Mouse (Mus musculus) megakaryocyte, adult 5-6 weeks (primary cell): Measurements from ENCODE around the gene Opcml. TPM values are rescaled to one million over a fixed set of nuclear protein-coding genes. Genes with fewer than 3 reads are reported as not detected.

Source experiments
- ATAC-seq: 2 replicates; pipeline ENCODE4 v1.8.0; 2016; ENCODE audit warnings: mild to moderate bottlenecking, inconsistent platforms; ENCODE audit not compliant: poor library complexity, severe bottlenecking
- total RNA-seq, 2 experiments: library from RNA; stranded (forward) in 1 of 2; stranded (reverse) in 1 of 2; fragments of 153-499, 151-499 nt in 1 of 2; fragments of 221-1000, 200-1000 nt in 1 of 2; gene quantifications; 2 replicates each; pipeline versions ENCODE4 v1.2.3 to v1.2.4; 2015 to 2017

The Opcml gene
- total RNA-seq, 2 experiments from 2014 or later: not detected

DNA sequence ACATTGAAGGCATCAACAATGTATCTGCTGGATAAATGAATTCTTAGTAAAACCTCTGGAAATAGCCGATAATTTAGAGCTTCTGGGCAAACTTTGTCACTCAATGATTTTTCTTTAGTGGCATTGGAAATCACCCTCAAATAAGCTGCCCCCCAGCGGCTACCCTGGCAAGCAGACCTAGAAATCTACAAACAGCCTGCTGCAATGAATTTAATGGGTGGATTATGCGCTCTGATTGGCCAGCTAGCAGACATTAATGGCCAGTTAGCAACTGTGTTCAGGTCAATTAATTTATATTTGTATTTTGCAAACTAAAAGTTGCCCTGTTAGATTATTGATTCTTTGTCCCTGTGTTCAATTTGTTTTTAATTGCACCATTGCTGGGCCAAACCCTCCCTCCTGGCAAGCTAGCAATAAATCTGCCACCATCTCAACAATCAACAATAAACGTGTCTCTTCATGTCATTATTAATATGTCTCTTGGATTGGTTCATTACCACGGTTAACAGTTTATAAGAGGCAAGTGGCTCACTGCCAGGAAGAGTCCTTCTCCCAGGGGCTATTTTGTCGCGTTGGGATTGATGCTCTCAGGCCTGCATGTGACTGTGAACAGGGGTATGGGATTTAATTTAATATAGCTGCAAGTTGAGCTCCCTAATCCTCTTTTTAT, 896.5 kb downstream of the Opcml start:
- no peak for ATAC-seq

DNA sequence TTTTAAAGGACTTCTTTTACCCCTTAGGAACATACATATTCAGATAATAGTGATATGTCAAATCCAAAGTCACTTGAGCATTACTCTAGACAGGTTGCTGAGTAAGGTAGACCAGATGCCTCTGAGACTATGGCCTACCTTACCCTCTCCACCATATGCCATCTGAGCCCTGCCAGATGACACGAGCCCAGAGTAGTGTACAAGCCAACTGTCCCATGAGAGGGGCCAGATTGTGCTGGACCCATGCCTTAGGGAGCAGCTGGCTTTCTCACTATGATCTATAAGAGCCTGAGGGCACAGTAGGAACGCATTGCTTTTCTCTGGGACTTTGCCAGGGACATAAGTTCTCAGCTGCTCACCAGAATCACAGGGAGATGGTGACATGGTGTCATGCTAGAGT, 899.6 kb downstream of the Opcml start:
- no peak for ATAC-seq

DNA sequence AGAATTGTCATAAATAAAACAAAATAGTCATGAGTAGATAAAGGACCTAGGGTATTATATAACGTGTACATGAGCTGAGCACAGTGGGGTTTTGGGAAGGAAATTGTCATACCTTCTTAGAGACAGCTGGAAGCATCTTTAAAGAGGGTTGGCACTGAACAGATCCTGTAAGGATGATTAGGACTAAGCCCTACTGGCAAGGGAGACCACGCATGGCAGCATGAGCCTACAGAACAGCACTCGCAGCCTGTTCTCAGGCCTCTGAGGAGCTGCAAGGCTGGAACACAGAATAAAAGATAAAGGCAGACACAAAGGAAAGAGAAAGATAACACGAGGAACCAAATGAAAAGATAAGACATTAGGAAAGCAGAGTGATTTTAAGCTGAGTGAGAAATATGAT, 915.2 kb downstream of the Opcml start:
- no peak for ATAC-seq

DNA sequence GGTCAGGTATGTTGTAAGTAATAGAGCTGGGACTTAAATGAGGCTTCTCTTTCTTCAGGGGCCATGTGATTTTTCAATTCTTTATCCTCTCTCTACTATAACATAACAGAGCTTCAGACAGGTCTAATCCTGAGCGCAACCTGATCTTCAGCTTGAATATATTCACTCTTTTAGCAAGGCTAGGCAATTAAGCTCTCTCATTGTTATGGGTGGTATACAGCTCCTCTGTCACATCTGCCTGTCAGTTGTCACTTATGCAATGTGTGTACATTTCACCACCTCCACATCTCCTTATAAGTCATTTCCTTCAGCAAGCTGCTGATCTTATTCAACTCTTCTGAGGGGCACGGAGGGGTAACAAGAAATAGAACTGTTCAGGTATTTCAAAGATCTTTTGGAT, 924.0 kb downstream of the Opcml start:
- no peak for ATAC-seq

DNA sequence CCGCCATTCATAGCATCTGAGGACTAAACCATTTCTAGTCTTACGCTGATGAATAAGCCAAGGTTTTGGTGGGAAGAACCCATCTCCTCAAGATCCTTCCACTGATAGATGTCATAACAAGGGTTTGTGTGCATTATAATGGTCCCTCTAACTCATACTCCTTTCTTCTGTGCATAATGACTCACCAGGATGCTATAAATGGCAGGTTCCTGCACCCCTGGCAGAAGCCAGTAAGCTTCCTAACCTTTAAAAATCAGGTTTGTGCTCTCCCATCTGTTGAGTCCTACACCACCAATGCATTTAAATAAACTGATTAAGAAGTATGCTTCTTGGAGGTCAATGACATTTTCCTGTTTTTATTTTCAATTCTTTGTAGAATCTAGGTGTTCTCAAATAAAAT, 929.6 kb downstream of the Opcml start:
- ATAC-seq: no peak

DNA sequence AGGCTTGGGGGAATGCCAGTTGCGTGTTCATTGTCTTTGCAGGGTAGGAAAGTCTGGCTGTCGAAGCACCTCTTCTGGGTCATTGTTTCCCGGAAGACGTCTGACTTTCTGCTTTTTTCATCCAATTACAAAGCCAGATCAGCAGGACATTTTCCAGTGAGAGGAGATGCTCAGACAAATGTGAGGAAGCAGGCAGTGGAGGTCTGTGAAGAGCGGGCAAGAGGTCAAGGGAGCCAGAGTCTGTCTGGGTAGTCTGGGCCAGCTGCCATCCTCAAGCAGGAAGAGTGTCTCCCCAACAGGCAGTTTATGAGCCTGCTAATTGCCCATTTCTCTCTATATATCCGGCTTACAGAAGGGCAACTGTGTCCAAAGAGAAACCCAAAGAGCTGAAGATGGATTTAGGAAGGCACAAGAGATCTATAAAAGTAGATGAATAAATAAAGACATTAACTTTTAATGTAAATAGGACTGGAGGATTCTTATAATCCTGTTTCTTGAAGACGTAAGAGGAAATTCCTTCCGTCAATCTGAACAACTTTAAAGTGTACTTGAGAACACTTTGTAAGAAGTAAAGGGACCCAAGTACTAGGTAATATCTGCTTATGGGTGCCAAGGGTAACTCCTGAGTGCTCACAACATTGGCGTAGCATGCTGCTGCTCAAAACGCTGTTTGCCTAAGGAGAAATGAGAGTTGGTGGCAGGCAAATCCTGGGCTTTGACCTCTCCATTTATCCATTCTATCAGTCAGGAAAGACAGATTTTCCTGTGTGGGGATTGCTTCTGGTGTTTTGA, 941.4 kb downstream of the Opcml start:
- no peak for ATAC-seq

DNA sequence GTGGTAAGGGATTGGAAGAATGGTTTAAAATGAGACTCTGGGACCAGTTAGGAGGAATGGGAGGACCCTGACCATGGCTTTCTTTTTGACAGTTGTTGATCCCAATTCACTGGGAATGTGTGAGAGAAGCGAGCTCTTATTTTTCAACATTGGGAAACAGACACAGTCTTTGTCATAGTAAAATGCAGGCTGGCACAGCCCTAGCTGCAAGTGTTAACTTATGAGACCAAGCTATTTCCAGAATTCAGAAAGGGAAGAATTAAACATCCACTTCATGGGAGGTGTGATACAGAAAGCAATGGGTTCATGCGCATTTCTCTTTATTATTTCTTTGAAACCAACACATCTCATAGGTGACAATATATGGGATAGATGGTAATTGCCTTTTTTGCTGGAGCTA, 947.4 kb downstream of the Opcml start:
- ATAC-seq: no peak

DNA sequence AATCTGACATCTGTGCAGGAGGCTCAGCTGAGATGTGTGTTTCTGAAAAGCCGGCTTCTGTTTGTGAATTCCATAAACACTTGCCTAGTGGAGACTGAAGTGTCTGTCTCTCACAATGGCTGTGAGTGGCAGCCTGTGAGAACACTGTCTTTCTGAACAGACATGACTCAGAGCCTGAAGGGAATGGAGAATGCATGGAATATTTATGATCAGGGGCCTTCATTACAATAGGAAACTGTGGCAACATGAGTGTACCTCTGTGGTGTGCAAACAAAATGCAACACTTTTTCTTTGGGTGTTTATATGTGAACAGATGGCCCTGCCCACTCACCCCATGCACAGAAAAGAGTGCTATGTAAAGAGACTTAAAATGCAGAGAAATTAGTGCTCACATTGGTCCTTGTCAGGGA, 947.9 kb downstream of the Opcml start:
- no peak for ATAC-seq

DNA sequence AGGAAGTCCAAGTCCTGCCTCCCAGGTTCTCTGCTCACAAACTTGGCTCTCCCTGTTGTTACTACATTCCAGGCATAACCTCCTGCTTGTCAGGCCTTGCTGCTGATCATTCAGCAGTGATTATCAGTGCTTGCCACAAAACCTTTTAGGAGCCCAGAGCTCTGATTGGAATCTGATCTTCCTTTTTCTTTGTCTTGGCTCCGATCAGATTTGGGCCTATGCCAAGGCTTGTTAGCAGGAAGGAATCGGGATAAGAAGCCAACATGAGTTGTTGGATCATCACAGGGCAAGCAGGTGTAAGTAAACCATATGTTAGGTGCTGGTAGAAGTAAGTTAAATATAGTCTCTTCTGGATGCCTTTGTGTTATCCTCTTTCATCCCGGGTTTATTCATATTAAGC, 954.2 kb downstream of the Opcml start:
- ATAC-seq: no peak

DNA sequence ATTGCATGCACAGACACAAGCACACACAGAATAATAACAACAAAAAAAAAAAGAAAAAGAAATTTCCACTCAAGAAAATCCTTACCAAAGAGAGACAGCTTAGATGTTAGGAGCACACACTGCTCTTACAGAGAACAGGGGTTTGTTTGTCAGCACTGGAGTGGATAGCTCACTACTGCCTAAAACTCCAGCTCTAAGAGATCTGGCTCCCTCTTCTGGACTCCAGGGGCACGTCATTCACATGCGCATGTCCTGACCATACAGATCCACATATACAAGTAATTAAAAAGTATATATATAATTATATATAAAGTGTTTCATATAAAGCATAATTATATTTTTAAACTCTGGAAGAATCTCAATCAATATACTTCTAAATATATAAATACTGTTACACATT, 958.3 kb downstream of the Opcml start:
- no peak for ATAC-seq

DNA sequence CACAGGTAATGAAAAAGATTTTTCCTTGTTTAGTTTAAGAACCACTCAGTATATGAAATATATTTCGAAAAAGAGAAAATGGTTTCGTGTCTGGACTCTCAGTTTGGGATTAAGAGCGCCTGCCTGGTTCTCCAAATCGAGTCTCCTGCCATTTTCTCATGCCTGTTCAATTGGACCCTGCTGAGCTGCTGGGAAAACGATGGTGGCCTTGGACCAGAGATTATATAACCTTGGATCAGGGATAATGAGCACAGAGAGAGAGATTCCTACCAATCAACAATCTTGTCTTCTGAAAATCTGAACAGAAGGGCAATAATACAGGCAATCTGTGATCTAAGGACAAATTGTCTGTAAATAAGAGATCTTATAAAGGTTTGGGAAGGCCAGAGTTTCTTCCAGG, 962.3 kb downstream of the Opcml start:
- no peak for ATAC-seq

DNA sequence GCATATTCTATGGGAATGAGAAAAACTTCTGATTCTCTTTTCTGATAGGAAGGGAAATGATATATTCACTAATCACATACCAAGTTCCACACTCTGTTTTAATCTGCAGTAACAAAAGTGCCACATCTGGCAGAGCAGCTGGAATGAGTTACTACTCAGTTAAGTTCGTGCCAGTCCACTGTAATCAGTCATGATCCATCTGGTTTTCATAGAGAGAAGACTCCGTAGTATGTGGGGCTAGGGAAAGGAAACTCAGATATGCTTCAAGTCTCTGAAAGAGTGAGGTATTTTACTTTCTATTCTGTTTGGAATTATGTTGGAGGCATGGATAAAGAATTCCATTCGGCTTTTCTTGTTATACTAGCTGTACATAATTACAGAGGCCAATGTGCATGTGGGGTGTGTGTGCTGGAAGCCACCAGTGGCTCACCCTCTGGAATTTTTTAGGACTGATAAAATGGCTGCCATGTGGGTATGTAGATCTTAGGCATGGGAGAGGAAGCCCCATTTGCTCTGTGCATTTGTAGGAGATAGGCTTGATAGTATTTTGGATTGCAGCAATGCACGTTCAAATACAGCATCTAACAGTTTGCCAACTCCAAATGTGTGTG, 966.4 kb downstream of the Opcml start:
- ATAC-seq: no peak

DNA sequence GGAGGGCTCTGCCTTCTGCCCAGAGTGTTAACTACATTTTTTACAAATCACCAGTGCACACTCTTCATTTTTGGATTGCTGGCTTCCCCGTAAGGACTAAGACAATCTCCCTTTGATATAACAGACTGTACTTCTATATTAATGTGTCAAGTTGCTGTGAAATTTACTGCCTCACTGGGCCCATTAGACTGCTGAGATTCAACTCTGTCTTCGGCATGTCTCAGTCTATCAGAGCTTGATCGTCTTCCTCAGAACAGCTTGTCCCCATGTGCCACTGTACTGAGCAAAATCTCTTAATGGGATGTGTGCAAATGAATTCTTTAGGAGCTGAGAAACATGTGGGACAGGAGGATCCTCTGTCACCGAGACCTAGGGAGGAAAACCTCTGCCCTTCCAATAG, 970.9 kb downstream of the Opcml start:
- no peak for ATAC-seq

DNA sequence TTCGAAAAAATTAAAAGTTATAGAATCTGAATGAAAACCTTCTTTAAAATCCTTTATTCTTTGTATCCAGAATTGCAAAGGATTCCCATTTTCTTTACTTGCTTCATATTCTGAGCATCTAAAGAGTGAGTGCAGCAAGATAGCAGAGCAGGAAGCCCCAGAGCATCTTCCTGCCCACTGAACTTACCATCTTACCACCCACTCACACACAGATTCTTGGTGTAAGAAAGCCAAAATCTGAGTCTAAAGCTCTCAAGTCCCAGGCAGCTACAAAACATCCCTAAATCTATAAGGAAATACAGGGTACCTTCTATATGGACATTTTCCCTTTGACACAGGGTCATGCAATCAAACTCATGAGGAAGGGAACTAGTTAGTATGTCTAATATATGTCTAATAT, 973.6 kb downstream of the Opcml start:
- no peak for ATAC-seq

DNA sequence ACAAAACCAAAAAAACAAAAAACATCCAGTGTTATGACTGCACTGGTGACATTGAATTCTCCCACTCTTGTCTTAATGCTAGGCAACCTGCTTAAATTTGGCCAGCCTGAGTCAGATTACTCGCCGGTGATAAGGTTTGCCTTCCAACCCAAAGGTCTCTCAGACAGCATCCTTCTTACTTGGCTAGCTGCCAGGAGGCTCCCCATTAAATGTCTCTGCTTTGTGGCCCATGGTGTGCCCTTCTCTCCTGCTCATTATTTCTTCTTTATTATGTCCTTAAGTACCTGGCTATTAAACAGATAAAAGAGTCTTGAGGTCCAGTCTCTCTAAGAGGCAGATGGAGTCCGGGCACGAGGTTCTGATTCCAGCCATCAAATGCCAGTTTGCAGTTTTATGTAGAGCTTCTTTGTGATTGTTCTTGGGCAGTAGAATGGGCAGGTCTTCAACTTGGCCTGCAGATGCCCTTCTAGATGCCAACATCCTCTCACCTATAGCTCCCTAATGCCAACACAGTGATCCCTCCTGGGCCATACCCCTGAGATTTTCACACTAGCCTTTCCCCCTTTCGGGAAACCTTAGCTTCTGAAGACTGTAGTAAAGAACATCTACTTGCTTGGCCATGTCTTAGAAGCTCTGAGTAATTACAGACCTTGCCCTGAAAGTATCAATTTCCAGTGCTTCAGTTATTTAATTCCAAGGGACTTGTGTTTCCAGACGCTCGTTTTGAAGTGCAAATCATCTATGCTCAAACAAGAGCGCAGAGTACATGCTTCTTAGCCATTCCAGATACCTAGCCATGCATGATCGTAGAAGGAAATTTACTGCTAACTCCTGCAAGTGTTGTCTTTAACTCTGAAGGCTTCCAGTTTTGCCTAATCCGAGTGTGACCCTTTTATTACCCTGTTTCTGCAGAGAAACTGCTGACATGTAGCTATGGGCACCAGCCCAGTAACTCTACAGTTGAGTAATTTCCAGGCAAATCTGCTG, 986.2 kb downstream of the Opcml start:
- no peak for ATAC-seq

DNA sequence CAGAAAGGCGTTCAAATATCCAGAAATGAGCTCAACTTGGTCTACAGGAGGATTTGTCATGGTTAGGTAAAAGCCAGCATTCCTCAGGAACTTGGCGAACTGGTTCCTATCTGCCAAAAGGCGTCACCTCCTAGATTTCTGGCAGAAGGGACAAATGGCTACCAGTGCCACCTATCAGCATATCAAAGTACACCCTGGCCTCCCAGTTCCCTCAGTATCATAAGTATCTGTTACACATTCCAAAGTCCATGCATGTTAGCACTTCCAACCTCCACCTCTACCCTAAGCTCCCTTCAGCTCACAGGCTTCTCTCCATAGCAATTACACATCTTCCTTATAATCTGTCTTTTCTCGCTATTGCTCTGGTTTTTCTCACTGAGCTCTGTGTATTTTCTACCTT, 993.3 kb downstream of the Opcml start:
- ATAC-seq: no peak

DNA sequence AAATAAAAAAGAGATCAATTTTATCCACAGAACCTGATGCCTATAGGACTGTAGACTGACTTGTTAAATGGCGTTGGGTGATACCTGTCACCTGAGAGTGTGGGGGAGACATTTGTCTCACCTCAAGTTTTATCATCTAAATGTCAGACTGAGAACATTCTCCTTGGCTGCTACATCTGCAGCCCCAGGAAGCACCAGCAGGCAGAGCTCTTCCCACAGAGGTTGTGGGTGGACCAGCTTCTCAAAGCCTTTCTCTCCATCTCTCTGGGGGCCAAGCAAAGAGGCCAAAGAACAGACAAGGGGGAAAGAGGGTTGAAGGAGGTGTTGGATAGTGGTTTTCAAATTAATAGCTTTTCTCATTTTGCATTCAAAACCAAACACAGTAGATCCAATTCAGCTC, 998.9 kb downstream of the Opcml start:
- no peak for ATAC-seq

DNA sequence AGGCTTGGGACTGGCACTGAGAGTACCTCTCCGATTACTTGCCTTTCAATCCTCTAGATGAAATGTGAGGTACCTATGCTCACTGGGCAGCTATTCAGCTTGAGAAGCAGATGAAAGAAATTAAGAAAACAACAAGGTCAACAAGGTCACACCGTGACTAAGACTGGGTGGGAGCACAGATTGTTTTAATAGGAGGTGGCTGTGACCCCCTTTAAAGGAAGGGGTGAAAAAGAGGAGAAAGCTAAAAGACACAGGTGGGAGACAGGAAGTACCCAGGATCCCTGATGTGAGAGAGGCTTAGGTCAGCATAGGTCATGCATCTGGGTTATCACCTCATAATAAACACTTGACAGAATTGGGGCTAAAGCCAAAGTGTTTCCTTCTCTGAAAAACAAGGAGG, 1009.5 kb downstream of the Opcml start:
- no peak for ATAC-seq

DNA sequence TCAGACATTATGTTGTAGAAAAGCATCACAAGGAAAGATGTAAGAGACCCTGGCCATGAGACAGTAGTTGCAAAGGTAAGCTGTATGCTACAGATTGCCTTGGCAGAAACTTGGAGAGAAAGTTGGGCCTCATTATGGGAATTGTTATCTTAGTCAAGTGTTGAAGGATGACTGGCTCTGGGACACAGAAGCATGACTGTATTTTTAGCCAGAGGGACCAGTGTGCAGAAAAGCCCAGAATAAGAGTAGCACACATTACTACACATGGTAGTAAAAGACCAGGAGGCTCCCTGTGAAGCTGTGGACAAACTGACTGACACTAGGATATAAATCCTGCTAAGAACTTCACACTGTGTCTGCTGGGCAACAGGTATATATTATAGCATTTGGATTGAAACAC, 1016.1 kb downstream of the Opcml start:
- ATAC-seq: no peak

DNA sequence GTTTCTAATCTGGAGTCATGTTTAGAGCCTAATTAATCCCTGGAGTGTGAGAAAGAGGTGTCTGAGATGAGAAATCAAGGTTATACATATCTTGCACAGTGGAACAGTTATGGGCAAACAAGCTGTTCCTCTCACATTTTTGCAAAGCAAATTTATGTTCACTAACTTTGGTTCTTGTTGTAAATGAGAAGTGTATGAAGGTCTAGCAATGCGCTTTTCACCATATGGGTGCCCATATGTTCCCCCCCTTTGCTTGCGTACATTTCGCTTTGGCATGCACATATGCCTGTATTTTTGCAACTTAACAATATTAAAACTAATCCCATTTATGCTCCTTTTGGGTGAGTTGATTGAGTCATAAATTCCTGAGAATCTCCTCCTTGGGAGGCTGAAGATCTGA, 1031.5 kb downstream of the Opcml start:
- no peak for ATAC-seq

DNA sequence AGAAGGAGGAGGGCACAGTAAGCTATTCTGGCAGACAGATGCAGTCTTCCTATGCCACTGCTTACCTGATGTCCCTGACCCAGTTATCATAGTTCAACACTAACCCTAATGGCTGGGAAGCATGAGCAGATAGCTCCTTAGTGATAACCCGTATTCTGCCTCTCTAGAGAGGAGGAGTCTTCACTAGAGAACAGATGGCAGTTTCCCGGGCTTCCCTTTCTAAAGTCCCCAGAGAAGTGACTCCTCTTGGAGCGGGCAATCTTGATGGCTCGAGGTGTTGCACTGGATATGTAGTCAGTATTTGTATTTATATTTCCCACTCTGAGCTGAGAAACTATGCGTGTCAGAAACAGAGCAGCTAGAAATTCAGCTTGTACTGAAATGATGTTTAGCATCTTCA, 1031.9 kb downstream of the Opcml start:
- ATAC-seq: no peak
